Mouse (Mus musculus): ENCODE data around the gene Zbed3. TPM values are rescaled to one million over a fixed set of nuclear protein-coding genes. Genes with fewer than 3 reads are reported as not detected.
A peak's percentile ranks its signal among the peaks of the same experiment; 100 is the strongest.
"Not testable (repeated sequence)": the region's sequence is repeated elsewhere in the genome, so short reads cannot be mapped to it uniquely, and the experiment has no call there.

The Zbed3 gene
- total RNA-seq, 2 experiments from 2014 or later: 19.1 to 21.8 TPM

DNA sequence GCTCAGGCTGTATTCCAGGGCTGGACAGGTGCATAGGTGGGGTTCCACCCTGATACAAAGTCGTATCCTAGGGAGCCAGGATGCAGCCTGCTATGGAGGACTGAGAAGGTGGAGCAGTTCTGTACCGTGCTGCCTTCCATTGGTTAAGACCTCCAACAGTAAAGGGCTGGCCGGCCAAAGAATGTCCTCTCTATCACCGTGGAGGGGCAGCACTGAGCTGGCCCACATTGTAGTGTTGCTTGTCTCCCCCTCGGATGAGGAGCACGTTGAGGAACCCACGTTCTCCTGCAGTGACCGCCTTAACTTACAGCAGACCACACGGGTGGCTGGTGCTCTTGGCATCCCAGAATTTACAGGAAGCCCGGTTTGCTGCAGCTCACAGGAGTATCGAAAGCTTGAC lies 7.1 kb downstream of the Zbed3 start:
- no peak for DNase-seq (ENCODE audit: low spot score in 2 of 2)

DNA sequence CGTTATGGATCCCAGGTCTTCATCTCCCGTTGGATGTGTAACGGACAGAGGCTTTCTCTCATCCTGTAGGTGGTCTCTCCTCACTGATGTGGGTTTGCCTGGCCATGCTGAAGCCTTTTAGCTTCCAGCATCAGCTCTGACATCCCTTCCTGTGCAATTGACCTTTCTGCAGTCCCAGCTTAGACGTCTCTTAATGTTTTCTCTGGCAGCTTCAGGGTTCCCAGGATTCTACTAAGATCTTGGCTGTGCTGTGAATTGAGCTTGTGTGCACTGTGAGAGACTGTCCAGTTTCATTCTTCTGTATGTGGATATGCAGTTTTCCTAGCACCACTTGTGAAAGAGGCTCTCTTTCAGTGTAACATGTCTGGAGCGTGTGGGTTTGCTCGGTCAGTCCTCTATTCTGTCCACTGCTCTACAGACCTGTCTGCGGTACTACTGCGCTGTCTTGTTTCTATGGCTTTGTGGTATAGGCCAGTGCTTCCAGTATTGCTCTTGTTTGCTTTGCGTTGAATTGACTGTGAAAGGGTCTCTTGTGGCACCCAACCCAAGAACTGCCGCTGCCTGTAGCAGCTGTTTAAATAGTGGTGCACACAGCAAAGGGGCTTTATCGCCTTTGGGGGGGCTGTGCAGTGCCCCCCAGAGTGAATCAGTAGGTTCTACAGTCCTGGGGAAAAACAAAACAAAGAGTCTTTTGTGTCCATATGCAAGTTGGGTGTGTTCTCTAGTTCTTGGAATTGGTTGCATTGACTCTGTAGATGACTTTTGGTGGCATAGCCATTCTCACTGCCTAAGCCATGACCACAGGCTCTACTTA lies 8.9 kb downstream of the Zbed3 start:
- DNase-seq (ENCODE audit: low spot score in 2 of 2): no peak

DNA sequence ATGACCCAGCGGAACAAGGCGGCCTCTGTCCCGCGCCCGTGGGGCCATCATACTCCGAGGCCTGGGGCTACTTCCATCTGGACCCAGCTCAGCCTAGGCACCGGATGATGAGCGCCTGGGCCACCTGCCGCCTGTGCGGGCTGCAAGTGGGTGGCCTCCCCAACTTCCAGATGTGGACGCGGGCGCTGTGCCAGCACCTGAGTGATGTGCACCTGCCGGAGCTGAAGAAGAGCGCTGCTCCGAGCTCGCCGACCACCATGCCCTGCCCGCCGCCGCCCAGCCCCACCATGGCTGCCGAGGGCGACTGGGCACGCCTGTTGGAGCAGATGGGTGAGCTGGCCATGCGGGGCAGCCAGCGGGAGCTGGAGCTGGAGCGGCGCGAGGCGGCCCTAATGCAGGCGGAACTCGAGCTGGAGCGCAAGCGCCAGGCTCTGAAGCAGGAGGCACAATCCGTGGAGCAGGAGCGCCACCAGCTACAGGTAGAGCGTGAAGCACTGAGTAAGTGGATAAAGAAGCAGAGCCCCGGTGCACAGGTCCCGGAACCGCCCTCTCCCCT lies 12.8 kb downstream of the Zbed3 start:
- peak in 1 of 2 experiments; percentile 57 for DNase-seq (ENCODE audit: low spot score in 2 of 2)

DNA sequence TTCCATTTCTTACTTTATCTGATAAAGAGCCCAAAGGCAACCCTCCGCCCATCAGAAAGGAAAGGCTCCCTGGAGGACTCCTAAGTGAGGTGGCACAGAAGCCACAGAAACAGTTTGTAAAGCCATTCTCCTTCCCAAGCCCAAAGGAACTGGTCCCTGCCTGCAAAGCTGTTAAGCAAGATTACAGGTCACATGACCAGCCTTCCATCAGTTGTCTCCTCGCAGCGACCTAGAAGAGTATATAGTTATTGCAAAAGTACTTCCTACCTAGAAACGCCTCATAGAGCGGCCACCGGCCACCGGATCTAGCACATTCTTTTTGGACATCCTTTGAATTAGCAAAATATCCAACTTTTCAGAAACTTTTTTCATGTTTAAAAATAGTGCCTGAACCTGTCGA lies 20.1 kb downstream of the Zbed3 start:
- DNase-seq (ENCODE audit: low spot score in 2 of 2): no peak

DNA sequence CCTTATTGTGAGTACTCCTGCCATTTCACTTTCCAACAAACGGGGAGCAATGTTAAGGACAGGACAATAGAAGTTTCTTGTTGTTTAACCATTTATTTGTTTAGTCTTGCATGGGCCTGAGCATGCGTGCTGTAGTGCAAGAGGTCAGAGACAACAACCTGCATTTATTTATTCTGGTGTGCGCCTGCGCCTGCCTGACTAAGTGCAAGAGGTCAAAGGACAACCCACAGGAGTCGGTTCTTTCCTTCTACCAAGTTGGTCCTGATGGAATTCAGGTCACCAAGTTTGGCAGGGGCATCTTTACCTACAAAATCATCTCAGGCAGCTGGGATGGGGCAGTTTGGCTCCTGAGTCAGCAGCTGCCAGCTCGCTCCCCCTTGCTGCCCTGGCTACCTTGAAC lies 22.5 kb downstream of the Zbed3 start:
- no peak for DNase-seq (ENCODE audit: low spot score in 2 of 2)

DNA sequence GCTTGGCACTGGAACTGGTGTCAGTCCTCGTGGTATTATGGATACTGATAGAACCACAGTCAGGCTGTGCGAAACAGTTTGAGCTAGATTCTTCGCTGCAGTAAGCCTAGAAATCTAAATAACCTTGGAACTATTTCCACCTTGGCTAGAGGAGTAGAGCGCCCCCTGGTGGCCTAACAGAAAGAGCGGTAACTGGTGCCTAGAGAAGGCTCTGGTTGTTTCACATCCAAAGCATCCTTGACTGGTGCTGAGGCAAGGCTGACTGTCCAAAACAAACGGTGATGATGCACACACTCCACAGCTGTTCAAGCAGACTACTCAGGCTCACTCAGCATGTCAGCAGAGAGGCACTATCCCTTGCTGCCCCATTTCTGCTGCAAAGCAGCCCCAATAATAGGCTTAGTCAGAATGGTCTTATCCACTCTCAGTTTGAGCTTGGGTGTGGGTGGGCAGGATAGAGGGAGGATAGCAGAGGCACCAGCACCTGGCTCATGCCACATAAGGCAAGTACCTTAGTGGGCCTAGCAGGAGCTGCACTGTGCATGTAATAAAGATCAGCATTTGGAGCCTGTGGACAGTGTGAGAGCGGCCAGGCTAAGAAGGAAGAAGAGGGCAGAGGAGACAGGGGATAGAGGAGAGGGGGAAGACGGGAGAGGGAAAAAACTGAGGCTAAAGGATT lies 23.7 kb downstream of the Zbed3 start:
- peak; percentile 81 to 86 for DNase-seq (ENCODE audit: low spot score in 2 of 2)

DNA sequence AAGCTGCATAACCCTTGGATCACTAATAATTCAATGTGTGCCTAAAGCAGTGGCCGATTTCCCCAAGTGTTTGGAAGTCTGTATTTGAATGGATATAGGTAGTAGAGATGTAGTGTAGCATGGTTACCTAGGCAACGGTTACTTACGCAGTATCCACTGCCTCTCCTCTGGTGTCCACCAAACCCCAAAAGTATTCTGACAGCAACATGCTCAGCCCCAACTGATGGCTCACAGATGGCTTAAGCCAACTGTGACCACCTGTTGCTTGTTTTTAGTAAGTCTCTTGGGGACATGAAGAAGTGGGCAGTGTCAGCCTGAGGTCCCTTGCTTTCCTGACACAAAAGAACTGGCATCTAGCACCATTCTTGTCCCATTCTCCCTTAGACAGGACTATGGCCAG lies 25.1 kb downstream of the Zbed3 start:
- no peak for DNase-seq (ENCODE audit: low spot score in 2 of 2)

DNA sequence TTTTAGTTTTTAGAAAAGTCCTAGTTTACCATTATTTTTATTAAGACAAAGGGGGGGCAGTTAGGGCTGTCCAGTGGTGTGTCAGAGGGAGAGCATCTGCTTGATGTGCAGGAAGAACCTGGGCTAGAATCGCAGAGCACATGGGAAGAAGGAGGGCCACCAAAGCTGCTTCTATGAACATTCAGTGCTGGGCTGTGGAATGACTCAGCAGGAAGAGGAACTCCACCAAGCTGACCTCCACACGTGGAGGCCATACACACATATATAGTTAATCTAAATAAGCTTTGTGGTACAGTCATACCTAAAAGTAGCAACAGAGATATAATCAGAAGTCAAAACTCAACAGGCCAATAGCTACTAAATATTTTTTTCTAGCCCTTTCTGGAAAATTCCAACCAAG lies 34.8 kb downstream of the Zbed3 start:
- no peak for DNase-seq (ENCODE audit: low spot score in 2 of 2)

DNA sequence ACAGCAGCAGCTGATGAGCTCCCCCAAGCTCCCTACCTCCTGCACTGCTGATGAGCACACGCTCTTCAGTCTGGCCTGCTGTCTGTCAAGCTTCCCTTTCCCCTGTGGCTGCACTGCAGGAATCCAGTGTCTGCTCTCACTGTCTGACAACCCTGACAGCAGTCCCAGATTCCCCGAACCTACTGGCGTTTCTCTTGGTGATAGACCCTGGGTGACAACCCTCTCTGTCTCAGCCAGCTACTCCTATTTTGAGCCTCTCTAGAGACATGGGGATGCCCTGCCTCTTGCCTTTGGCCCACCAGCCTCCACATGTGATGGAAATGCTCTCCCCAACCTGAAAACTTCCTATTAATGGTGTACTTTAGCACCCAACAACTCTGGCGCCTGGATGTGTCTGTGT lies 40.0 kb downstream of the Zbed3 start:
- no peak for DNase-seq (ENCODE audit: low spot score in 2 of 2)

DNA sequence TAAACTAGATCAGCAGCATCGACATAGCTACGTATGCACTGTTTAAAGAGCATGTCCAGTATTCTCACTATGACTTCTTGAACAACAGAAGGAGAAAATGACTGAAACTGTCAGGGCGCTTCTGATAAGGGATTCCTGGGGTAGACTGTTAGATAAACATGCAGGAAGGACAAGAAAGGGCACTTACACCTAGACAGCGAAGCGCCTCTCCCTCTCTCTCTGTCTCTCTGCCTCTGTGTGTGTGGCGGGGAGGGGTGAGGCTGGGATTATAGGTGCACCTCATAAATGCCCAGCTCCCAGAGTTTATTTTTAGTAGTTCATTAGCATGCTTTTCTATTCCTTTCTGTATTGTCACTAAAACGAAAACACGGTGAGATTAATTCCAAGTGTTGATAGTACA lies 42.9 kb downstream of the Zbed3 start:
- no peak for DNase-seq (ENCODE audit: low spot score in 2 of 2)

DNA sequence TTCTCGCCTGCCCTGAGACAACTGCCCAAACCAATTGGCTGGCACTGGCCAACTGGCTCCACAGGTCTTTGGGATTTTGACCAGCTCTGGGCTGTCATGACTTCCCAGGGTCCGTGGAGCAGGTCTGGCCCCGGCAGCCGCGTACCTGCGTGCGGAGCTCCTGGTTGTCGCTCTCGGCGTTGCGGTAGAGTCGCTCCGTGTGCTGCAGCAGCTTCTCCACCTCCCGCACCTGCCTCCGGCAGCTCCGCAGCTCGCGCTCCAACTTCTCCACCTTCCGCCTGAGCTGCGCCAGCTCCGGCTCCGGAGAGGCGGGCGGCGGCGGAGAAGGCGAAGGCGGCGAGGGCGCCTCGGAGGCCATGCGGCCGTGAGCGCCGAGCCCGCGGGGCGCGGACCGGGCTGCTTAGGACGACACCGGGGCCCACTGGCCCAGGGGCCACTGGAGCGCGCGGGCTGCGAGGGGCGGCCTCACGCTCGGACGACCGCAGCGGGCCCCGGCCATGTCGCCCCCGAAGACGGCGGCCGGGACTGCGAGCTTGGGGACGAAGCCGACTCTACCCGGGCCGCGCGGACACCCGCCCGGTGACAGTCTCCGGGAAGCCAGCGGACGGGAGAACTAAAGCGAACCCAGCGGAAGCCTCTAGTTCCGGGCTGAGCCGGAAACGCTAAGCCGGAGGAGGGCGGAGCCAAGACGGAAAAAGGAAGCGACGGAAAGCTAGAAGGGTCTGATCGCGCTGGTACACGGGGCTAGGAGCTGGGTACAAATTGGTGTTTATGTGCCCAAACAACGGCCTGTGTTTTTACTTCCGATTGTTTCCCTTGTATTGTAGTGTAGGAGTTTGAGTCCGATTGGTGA lies 51.5 kb downstream of the Zbed3 start, which contains the start of gene Aggf1:
TSS of gene Aggf1 (minus strand) at position 652 of the 853 bp plus-strand sequence.
- peak; percentile 85 to 89 for DNase-seq (ENCODE audit: low spot score in 2 of 2)

DNA sequence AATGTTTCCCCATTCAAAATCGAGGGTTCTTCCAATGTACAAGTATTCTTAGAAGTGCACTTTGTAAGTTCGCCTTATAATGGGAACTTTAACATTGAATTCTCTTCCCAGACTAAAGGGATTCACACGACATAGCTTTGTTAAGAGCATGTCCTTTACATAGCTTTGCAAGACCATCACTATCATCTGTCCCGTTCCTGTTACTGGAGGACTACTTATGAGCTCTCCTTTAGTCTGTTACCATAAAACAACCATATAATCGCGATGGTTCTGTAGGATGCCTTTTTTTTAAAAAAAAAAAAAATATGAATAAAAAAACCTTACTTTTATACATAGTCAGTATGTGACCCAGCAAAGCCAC lies 52.1 kb downstream of the Zbed3 start:
- no peak for DNase-seq (ENCODE audit: low spot score in 2 of 2)

DNA sequence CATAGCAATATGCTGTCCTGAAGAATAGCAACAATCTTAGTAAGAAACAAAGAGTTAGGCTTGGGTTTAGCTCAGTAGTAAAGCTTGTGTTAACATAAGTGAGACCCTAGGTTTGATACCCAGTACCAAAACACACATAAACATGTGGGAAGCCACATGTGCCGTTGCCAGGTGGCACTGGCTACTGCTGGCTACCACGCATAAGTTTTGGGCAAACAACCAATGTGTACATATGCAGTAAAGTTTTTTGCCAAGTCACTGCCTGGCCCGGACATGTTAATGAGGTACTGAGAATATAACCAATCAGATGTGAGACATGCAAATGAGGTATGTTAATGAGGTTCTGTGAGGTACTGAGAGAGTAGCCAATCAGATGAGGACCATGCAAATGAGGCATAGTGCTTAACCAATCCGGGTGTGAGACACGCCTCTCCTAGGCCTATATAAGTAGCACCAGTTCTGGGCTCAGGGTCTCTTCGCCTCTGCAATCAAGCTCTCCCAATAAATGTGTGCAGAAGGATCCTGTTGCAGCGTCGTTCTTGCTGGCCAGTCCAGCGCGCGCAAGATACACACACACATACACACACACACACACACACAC lies 53.4 kb downstream of the Zbed3 start:
- not testable (repeated sequence) for DNase-seq (ENCODE audit: low spot score in 2 of 2)

DNA sequence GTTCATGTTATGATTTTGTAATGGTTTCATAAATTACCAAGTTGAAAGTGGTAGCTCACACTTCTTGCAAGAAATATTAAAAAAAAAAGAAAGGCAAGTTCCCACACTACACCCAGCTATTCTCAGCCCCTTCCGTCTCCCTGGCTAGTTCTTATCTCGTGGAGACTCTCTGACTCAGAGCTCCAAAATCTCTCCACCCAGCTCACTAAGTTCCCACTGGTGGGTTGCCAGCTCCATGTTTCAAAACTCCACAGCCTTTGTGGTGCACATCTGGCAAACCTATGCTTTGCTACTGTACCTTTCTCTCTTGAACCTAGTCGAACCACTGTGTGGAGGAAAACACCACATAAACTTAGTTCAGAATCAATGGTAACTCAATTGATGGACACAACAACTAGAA lies 55.3 kb downstream of the Zbed3 start:
- no peak for DNase-seq (ENCODE audit: low spot score in 2 of 2)

DNA sequence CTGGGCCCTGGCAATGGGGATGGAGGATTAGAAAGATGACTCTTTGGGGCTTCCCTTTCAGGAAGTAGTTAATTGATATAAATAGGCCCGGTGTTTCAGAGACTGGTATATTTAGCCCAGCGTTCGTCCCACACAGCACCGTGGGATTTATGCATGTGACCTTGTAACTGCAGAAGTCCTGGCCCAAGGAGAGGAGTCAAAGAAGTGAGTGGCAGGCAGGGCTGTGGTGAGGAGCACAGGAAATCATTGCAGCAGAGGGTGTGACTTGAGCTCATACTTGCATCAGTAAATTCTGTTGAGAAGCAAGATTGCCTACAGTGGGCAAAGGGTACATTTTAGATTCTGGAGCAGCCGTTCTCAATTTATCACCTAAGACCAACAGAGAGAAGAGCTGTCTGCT lies 59.0 kb downstream of the Zbed3 start:
- DNase-seq (ENCODE audit: low spot score in 2 of 2): no peak

Other genes with a start within 250 kb of the Zbed3 start
- 10 to 100 TPM; 56.3 to 59.2 TPM for gene Pde8b, start 73.3 kb upstream of the Zbed3 start, total RNA-seq (2021)
- 10 to 100 TPM; 42.0 to 43.9 TPM for gene Aggf1, start 51.7 kb downstream of the Zbed3 start, total RNA-seq (2021)
- 10 to 100 TPM; 16.6 to 17.2 TPM for gene Crhbp, start 121.3 kb downstream of the Zbed3 start, total RNA-seq (2021)
- gene S100z, start 155.1 kb downstream of the Zbed3 start, total RNA-seq (2021): not detected
- under 1 TPM; 0.16 to 0.31 TPM for gene F2rl1, start 201.6 kb downstream of the Zbed3 start, total RNA-seq (2021)